Mouse (Mus musculus): Measurements from ENCODE around the gene Crlf2.

DNA sequence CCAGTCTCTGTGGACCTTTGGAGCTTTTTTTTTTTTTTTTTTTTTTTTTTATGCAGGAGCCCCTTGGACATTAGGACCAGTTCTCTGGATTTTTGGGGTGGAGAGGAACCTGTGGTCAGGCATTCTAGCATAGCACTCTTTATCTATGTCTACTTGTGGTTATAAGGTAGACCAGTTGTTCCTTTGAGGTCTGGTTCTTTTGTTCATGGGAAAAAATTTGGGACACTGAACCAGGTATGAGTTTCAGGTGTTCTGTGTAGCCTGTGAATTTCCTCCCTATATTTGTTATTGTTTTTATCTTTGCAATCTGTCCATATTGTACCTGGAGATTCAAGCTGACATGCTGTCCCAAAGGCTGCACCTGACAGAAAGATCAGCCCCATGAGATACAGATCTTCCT is 40.1 kb upstream of the Crlf2 start:
- no peak for TF ChIP-seq POLR2A (IDR thresholded peaks at IDR 0.05; ENCODE audit: low read depth, low read length)
- TF ChIP-seq CTCF (IDR thresholded peaks at IDR 0.05; ENCODE audit: borderline replicate concordance, insufficient read depth, low read length), result no peak

All from embryonic fibroblast, embryonic 13.5 days (primary cell).